Mouse (Mus musculus): Measurements from ENCODE around the gene Cul7. TPM values are rescaled to one million over a fixed set of nuclear protein-coding genes. Genes with fewer than 3 reads are reported as not detected.

Cul7 gene
- total and polyA plus RNA-seq, 2 experiments from 2014 or later, result 20.6 to 95.5 TPM

DNA sequence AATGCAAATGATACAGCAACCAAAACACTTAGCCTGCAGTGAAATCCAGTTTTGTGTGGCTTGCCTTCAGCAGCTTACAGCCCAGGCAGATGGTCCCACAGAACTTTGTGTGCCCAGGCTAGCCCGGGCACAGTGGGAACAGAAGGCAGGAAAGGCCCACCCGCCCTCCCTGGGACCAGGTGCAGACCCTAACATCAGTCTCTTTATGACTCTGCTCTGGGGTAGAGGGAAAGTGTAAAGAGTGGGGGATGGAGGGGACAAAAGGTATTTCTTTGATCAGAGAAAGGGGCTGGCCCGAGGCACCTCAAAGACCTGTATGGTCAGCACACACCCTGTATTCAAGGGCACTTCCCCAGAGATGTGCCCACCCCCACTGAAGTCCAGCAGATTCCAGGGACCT, 36.9 kb upstream of the Cul7 start:
- H3K27ac ChIP-seq (ENCODE audit: low read depth), result 0 out of 2 replicates have a peak overlapping the region, but pooled peaks have one; percentile 4
- H3K27me3 ChIP-seq (ENCODE audit: control insufficient read depth, insufficient read depth, low read length), result no peaks in the 10 kb centered on the region
- DNase-seq (ENCODE audit: low spot score) (no peak), ATAC-seq (ENCODE audit: insufficient read depth, low read depth) (no peak)
- WGBS, result 61% methylated on average over 3 of the region's 3 CpGs
- peaks cover 33% of the 10 kb centered on the region for H3K4me1 ChIP-seq (ENCODE audit: control insufficient read depth, insufficient read depth)
- no peaks in the 10 kb centered on the region for H3K9me3 ChIP-seq (replicated peaks; ENCODE audit: control insufficient read depth, low read length)
- no peak for TF ChIP-seq EP300 (IDR thresholded peaks at IDR 0.05; ENCODE audit: low read depth)
- TF ChIP-seq CTCF (IDR thresholded peaks at IDR 0.05; ENCODE audit: low read depth), result no peak
- no peak overlapping the region for H3K4me3 ChIP-seq (ENCODE audit: low read depth, low read length)
- H3K36me3 ChIP-seq (replicated peaks; ENCODE audit: control insufficient read depth, insufficient read depth, low read length), result no peaks in the 10 kb centered on the region
- no peak overlapping the region for H3K4me2 ChIP-seq (ENCODE audit: low read depth, low read length)
- H3K9ac ChIP-seq (replicated peaks; ENCODE audit: low read depth, low read length), result no peak overlapping the region

DNA sequence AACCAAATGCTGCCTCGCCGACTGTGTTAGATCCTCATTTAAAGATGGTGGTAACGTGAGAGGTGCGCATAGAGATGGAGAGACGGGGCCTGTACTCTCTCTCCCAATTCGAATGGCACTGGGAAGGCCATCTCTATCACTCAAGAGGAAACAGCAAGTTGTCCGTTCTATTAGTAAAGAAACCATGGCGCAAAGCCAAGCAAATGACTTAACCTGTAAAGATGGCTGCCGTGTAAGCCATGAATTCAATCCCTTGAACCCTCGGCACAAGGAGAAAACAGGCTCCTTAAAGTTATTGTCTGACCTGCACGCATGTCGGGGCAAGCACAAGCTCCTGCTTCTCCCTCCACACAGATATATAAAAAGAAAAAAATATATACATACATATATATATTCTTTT, 32.3 kb upstream of the Cul7 start:
- Histone ChIP-seq H3K9ac (replicated peaks; ENCODE audit: low read depth, low read length) (0 out of 2 replicates have a peak overlapping the region, but pooled peaks have one; percentile 5), H3K4me3 (ENCODE audit: low read depth, low read length) (no peak overlapping the region)
- 55% methylated on average over 12 of the region's 12 CpGs for WGBS

DNA sequence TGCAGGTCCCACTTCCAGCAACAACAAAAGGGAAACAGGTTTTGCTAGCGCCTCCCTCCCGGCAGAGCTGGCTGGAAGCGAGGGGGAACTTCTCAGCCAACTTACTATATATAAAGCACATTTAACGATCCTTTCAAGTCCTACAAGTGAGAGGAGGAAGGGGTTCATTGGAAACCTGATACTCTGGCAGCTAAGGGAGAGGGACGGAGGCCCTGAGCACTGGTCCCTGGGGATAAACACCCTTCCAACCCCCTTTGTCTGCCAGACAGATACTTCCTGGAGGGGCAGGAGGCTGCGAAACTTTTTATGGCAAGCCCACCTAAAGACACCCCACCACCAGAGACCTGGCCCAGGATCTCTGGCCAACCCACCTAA, 31.8 kb upstream of the Cul7 start:
- Histone ChIP-seq H3K4me3 (ENCODE audit: low read depth, low read length) (no peak overlapping the region), H3K9ac (replicated peaks; ENCODE audit: low read depth, low read length) (peak overlapping the region; percentile 5; the same call in 1 of the 2 replicates), H3K27me3 (ENCODE audit: control insufficient read depth, insufficient read depth, low read length) (no peaks in the 10 kb centered on the region), H3K36me3 (replicated peaks; ENCODE audit: control insufficient read depth, insufficient read depth, low read length) (no peaks in the 10 kb centered on the region), H3K27ac (ENCODE audit: low read depth) (peak overlapping the region; percentile 53), H3K4me1 (ENCODE audit: control insufficient read depth, insufficient read depth) (peaks cover 58% of the 10 kb centered on the region), H3K4me2 (ENCODE audit: low read depth, low read length) (peak overlapping the region; percentile 45), H3K9me3 (replicated peaks; ENCODE audit: control insufficient read depth, low read length) (no peaks in the 10 kb centered on the region)
- TF ChIP-seq EP300 (IDR thresholded peaks at IDR 0.05; ENCODE audit: low read depth), result no peak
- TF ChIP-seq CTCF (IDR thresholded peaks at IDR 0.05; ENCODE audit: low read depth), result no peak
- 8% methylated on average over 6 of the region's 6 CpGs for WGBS
- ATAC-seq (ENCODE audit: insufficient read depth, low read depth) (no peak), DNase-seq (ENCODE audit: low spot score) (no peak)

More for the DNA sequence above, 32.3 kb upstream of the Cul7 start:
- ATAC-seq (ENCODE audit: insufficient read depth, low read depth) (no peak), DNase-seq (ENCODE audit: low spot score) (no peak)
- no peak for TF ChIP-seq CTCF (IDR thresholded peaks at IDR 0.05; ENCODE audit: low read depth)
- no peak for TF ChIP-seq EP300 (IDR thresholded peaks at IDR 0.05; ENCODE audit: low read depth)
- no peaks in the 10 kb centered on the region for H3K36me3 ChIP-seq (replicated peaks; ENCODE audit: control insufficient read depth, insufficient read depth, low read length)
- no peaks in the 10 kb centered on the region for H3K9me3 ChIP-seq (replicated peaks; ENCODE audit: control insufficient read depth, low read length)
- peak overlapping the region; percentile 53 for H3K27ac ChIP-seq (ENCODE audit: low read depth)
- H3K27me3 ChIP-seq (ENCODE audit: control insufficient read depth, insufficient read depth, low read length), result no peaks in the 10 kb centered on the region
- peak overlapping the region; percentile 45; the same call in 1 of the 2 replicates for H3K4me2 ChIP-seq (ENCODE audit: low read depth, low read length)
- peaks cover 60% of the 10 kb centered on the region for H3K4me1 ChIP-seq (ENCODE audit: control insufficient read depth, insufficient read depth)

DNA sequence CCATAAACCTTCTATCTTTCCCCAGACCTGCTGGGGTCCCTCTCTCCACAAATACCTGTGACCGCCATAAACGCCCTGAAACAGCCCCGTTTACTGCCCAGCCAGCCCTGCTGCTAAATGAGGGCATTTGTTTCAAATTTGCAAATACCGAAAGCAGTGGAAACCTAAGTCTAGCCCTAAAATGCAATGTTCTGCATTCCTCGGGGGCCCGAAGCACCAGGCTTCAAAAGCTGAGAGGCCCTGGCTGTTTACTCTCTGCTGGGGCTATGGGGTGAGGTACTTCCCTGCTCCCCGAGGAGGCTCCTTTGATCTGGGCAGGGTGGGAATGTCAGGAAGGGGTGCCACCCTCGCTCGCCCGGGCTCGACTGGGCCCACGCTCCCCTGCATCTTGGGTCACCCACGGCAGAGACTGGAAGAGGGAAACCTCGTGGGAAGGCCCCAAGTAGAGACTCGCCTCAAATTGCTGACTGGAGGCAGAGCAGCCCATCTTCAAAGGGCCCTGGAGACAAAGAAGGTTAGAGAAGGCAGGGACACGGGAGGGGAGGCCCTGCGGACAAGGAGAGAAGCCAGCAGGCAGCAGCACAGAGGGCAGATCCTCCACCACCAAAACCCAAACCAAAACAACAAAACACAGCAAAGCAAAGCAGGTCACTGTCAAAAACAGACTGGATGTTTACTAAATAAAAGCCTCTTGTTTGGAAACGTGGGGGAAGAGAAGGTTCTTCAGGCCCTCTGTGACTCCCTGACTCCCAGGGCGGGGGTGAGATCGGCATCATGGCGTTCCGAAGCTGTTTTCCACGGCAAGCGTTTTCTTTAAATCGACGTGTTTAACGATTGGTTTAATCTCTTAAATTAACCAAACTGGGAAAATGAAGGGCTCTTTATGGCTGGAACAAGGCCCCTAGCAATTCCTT, 31.1 kb upstream of the Cul7 start:
- TF ChIP-seq EP300 (IDR thresholded peaks at IDR 0.05; ENCODE audit: low read depth) (no peak), CTCF (IDR thresholded peaks at IDR 0.05; ENCODE audit: low read depth) (no peak)
- H3K27ac ChIP-seq (ENCODE audit: low read depth), result peak overlapping the region; percentile 53
- H3K36me3 ChIP-seq (replicated peaks; ENCODE audit: control insufficient read depth, insufficient read depth, low read length), result no peaks in the 10 kb centered on the region
- H3K9ac ChIP-seq (replicated peaks; ENCODE audit: low read depth, low read length), result peak overlapping the region; percentile 5
- WGBS, result 32% methylated on average over 27 of the region's 27 CpGs
- H3K4me2 ChIP-seq (ENCODE audit: low read depth, low read length), result peak overlapping the region; percentile 45
- no peak overlapping the region for H3K4me3 ChIP-seq (ENCODE audit: low read depth, low read length)
- DNase-seq (ENCODE audit: low spot score) (no peak), ATAC-seq (ENCODE audit: insufficient read depth, low read depth) (no peak; the same call in 1 of the 2 replicates)
- H3K27me3 ChIP-seq (ENCODE audit: control insufficient read depth, insufficient read depth, low read length), result no peaks in the 10 kb centered on the region
- H3K9me3 ChIP-seq (replicated peaks; ENCODE audit: control insufficient read depth, low read length), result no peaks in the 10 kb centered on the region
- peaks cover 60% of the 10 kb centered on the region for H3K4me1 ChIP-seq (ENCODE audit: control insufficient read depth, insufficient read depth)

DNA sequence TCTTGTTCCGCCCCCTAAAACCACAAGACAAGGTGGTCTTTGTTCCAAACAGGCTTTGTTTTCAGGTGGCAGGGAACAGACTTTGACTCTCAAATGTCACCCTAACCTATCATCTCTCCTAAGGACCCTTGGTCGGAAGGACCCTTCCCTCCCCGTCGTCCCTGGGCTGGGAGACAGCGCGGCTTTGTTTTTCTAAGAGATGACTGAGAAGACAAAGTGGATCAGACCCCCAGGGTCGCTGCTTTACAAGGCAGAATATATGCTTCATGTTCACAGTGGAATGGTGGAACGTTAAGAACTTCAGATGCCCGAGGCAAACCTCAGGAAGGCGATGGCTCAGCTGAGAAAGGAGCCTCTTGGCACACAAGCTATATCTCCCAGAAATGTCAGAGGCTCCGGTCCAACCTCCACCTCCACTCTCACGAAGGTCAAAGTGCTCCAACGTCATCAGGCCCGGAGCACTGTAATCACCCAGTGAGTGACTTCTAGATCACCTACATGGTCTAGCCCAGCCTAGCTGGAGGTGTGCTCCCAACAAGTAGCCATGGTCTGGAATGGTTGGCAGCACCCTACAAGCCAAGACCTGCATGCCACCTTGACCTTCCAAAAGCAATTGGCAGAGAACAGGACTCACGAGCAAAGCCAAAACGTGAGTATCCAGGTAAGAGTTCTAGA, 30.3 kb upstream of the Cul7 start:
- DNase-seq (ENCODE audit: low spot score) (no peak), ATAC-seq (ENCODE audit: insufficient read depth, low read depth) (no peak)
- Histone ChIP-seq H3K27ac (ENCODE audit: low read depth) (0 out of 2 replicates have a peak overlapping the region, but pooled peaks have one; percentile 5), H3K9ac (replicated peaks; ENCODE audit: low read depth, low read length) (no peak overlapping the region), H3K27me3 (ENCODE audit: control insufficient read depth, insufficient read depth, low read length) (no peaks in the 10 kb centered on the region), H3K4me1 (ENCODE audit: control insufficient read depth, insufficient read depth) (peaks cover 68% of the 10 kb centered on the region), H3K4me3 (ENCODE audit: low read depth, low read length) (no peak overlapping the region), H3K9me3 (replicated peaks; ENCODE audit: control insufficient read depth, low read length) (no peaks in the 10 kb centered on the region), H3K4me2 (ENCODE audit: low read depth, low read length) (no peak overlapping the region), H3K36me3 (replicated peaks; ENCODE audit: control insufficient read depth, insufficient read depth, low read length) (no peaks in the 10 kb centered on the region)
- WGBS, result 45% methylated on average over 16 of the region's 16 CpGs
- TF ChIP-seq EP300 (IDR thresholded peaks at IDR 0.05; ENCODE audit: low read depth), result no peak
- no peak for TF ChIP-seq CTCF (IDR thresholded peaks at IDR 0.05; ENCODE audit: low read depth)

Measured in heart, postnatal 0 days (tissue).